ENCODE assay signal across 7 mouse cellular contexts in the genomic region with DNA sequence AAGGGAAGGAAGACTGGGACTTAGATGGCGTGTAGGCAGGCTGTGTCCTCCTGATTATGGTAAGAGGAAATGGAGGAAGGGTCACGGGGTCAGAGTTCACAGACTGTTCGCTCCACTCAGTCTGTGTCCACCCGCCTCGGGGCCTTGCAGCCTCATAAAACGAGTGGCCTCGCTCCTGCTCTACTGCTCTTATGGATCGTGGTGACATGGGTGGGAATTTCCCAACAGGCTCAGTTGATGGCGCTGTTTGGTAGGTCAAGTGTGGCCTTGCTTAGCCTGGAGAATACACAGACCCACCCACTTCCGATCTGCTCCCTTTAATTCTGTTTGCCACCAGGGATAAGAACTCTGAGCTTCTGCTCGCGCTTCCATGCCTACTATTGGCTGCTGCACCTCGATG. TPM values are rescaled to one million over a fixed set of nuclear protein-coding genes. Genes with fewer than 3 reads are reported as not detected.
DNase-seq lines count a peak whose midpoint lies in the region; ATAC-seq and TF ChIP-seq lines count a peak whose summit lies in the region.

No protein-coding gene starts in this region.

- H3K36me3 ChIP-seq in ES-Bruce4 (ENCODE audit: control insufficient read depth, insufficient read depth, low read length, poor library complexity, severe bottlenecking), result no peaks in the 10 kb centered on the region
- H3K36me3 ChIP-seq in intestine, embryonic 15.5 days, result no peaks in the 10 kb centered on the region

- no peak overlapping the region for H3K4me2 ChIP-seq in intestine, embryonic 15.5 days (replicated peaks)

- H3K4me1 ChIP-seq in ES-Bruce4 (ENCODE audit: control insufficient read depth, insufficient read depth, low read length), result no peaks in the 10 kb centered on the region
- no peaks in the 10 kb centered on the region for H3K4me1 ChIP-seq in intestine, embryonic 15.5 days (replicated peaks)

- 21% methylated on average over 13 of the region's 13 CpGs for WGBS in intestine, embryonic 15.5 days

- TF ChIP-seq CTCF in ES-Bruce4 (IDR thresholded peaks at IDR 0.05; ENCODE audit: low read depth, low read length), result peak; percentile 73

- H3K9ac ChIP-seq in ES-Bruce4 (ENCODE audit: low read depth, poor library complexity, severe bottlenecking), result no peak overlapping the region
- no peak overlapping the region for H3K9ac ChIP-seq in intestine, embryonic 15.5 days

- TF ChIP-seq POLR2A in ES-Bruce4 (IDR thresholded peaks at IDR 0.05; ENCODE audit: insufficient read depth, low read length), result no peak

- peak; percentile 73 for ATAC-seq in intestine, embryonic 15.5 days

- H3K4me3 ChIP-seq in ES-Bruce4 (ENCODE audit: low read depth, low read length), result no peak overlapping the region
- H3K4me3 ChIP-seq in intestine, embryonic 15.5 days (replicated peaks), result no peak overlapping the region

- H3K27ac ChIP-seq in ES-Bruce4 (ENCODE audit: insufficient read depth, low read length), result no peak overlapping the region
- no peak overlapping the region for H3K27ac ChIP-seq in intestine, embryonic 15.5 days

- no peaks in the 10 kb centered on the region for H3K27me3 ChIP-seq in ES-Bruce4 (ENCODE audit: control insufficient read depth, insufficient read depth, low read length, poor library complexity, severe bottlenecking)
- no peaks in the 10 kb centered on the region for H3K27me3 ChIP-seq in intestine, embryonic 15.5 days (replicated peaks)

- DNase-seq in 3T3-L1 (ENCODE audit: low read depth, low spot score), result peak; percentile 46
- DNase-seq in embryo, embryonic 11 days, result peak; percentile 71
- peak; percentile 68 to 77 for DNase-seq in lung, adult 18-20 months
- DNase-seq in yolk sac, embryonic 10.5 days (ENCODE audit: low spot score), result peak; percentile 56
- no peak for DNase-seq in layer of hippocampus, adult 9-10 months (ENCODE audit: low spot score)

- H3K9me3 ChIP-seq in ES-Bruce4 (replicated peaks; ENCODE audit: control insufficient read depth, insufficient read depth, low read length, poor library complexity, severe bottlenecking), result no peaks in the 10 kb centered on the region
- no peaks in the 10 kb centered on the region for H3K9me3 ChIP-seq in intestine, embryonic 15.5 days

- no peak for TF ChIP-seq EP300 in ES-Bruce4 (IDR thresholded peaks at IDR 0.05; ENCODE audit: insufficient read depth, low read depth, low read length)

RNA-seq across cellular contexts. Expression of gene Sod1, which starts 33.1 kb away (rescaled TPM):
- 797 and 822 TPM in 2 replicates for polyA plus RNA-seq in ES-Bruce4 (2011; ENCODE audit: insufficient read depth, insufficient read length, low read depth, missing spikeins)
- polyA plus RNA-seq in intestine, embryonic 15.5 days (2015; fragmentation: Nextera tagmentation; extraction: Ambion mirVana), result 1,265 and 1,398 TPM in 2 replicates

RNA-seq across cellular contexts. Expression of gene Tiam1, which starts 43.9 kb away (rescaled TPM):
- polyA plus RNA-seq in ES-Bruce4 (2011; ENCODE audit: insufficient read depth, insufficient read length, low read depth, missing spikeins), result 22.4 and 24.4 TPM in 2 replicates
- 12.3 and 12.4 TPM in 2 replicates for polyA plus RNA-seq in intestine, embryonic 15.5 days (2015; fragmentation: Nextera tagmentation; extraction: Ambion mirVana)
